23 mouse cellular contexts compared by ENCODE assay signal in genomic region chr1:152060265-152060664, GRCm38 (mm10).
"Had no signal": no experiment of that assay in that cellular context is flagged by ENCODE, and none has a peak within 500 bp of the region (broad histone marks: within the 10 kb centered on the region; RNA-seq: fewer than 3 reads in every experiment).

No protein-coding gene starts in this region.

- H3K27ac ChIP-seq: heart, embryonic 10.5 days; hindbrain, embryonic 13.5 days; hindbrain, embryonic 15.5 days; hindbrain, postnatal 0 days; kidney, embryonic 15.5 days; kidney, postnatal 0 days; limb, embryonic 13.5 days; limb, embryonic 15.5 days; liver, embryonic 12.5 days; liver, embryonic 14.5 days had no signal

- H3K4me3 ChIP-seq: heart, embryonic 10.5 days; heart, embryonic 12.5 days; hindbrain, embryonic 13.5 days; hindbrain, embryonic 15.5 days; kidney, embryonic 15.5 days; limb, embryonic 13.5 days; limb, embryonic 15.5 days; liver, embryonic 12.5 days had no signal

- DNase-seq: gastrocnemius, postnatal 14 days; gastrocnemius, postnatal 36 days; heart, adult 18-20 months; kidney, adult 11 months; kidney, adult 2 months; kidney, adult 9 months; kidney, postnatal 14 days; kidney, postnatal 36 days; layer of hippocampus, adult 9-11 months; layer of hippocampus, postnatal 36 days; left cerebral cortex, postnatal 4 days had no signal

- H3K27me3 ChIP-seq: heart, embryonic 12.5 days; hindbrain, embryonic 13.5 days; hindbrain, embryonic 15.5 days; kidney, embryonic 15.5 days; limb, embryonic 13.5 days; limb, embryonic 15.5 days; liver, embryonic 12.5 days had no signal

- H3K4me1 ChIP-seq: kidney, embryonic 15.5 days; liver, embryonic 12.5 days had no signal

- H3K4me2 ChIP-seq: heart, embryonic 12.5 days; hindbrain, embryonic 13.5 days; hindbrain, embryonic 15.5 days; kidney, embryonic 15.5 days; limb, embryonic 13.5 days; limb, embryonic 15.5 days; liver, embryonic 12.5 days had no signal

- H3K36me3 ChIP-seq: heart, embryonic 10.5 days; heart, embryonic 12.5 days; hindbrain, embryonic 13.5 days; hindbrain, embryonic 15.5 days; kidney, embryonic 15.5 days; limb, embryonic 13.5 days; limb, embryonic 15.5 days; liver, embryonic 12.5 days had no signal

- ATAC-seq: hindbrain, postnatal 0 days; intestine, embryonic 16.5 days; liver, embryonic 12.5 days had no signal

- H3K9ac ChIP-seq: heart, embryonic 12.5 days; hindbrain, embryonic 13.5 days; hindbrain, embryonic 15.5 days; kidney, embryonic 15.5 days; limb, embryonic 13.5 days; limb, embryonic 15.5 days; liver, embryonic 12.5 days; liver, embryonic 14.5 days had no signal

- H3K9me3 ChIP-seq: heart, embryonic 10.5 days; heart, embryonic 12.5 days; hindbrain, embryonic 13.5 days; hindbrain, embryonic 15.5 days; kidney, embryonic 15.5 days; limb, embryonic 13.5 days; limb, embryonic 15.5 days; liver, embryonic 12.5 days had no signal
